Mouse (Mus musculus) hindbrain, embryonic 14.5 days (tissue): ENCODE data around the gene Nek9. TPM values are rescaled to one million over a fixed set of nuclear protein-coding genes. Genes with fewer than 3 reads are reported as not detected.
A peak's percentile ranks its signal among the peaks of the same experiment; 100 is the strongest.

ENCODE experiments used
- ATAC-seq: fragments of 200-750 bp; cut with Nextera tagmentation; 2 replicates; pipeline ENCODE4 v1.8.0; 2017; ENCODE audit warnings: moderate number of reproducible peaks, mild to moderate bottlenecking, moderate TSS enrichment, moderate library complexity; ENCODE audit not compliant: low FRiP score
- DNase-seq: peaks from one replicate; pipeline ENCODE4 v3.0.0-alpha.2; 2015; ENCODE audit warnings: low spot score
- H3K27ac ChIP-seq: fragments of 300-500 bp; sonication (generic); 2 replicates; pipeline ENCODE4 v1.5.1; 2014; ENCODE audit warnings: mild to moderate bottlenecking, moderate library complexity
- H3K27me3 ChIP-seq: fragments of 300-500 bp; sonication (generic); 2 replicates; pipeline ENCODE4 v1.6.1; 2014; ENCODE audit warnings: mild to moderate bottlenecking, low read length, mixed read lengths; ENCODE audit not compliant: control insufficient read depth, insufficient read depth
- H3K36me3 ChIP-seq: fragments of 300-500 bp; sonication (generic); replicated peaks from 2 replicates; pipeline ENCODE4 v1.6.1; 2014; ENCODE audit not compliant: control insufficient read depth, insufficient read depth
- H3K4me1 ChIP-seq: fragments of 300-500 bp; sonication (generic); replicated peaks from 2 replicates; pipeline ENCODE4 v1.6.1; 2014; ENCODE audit warnings: antibody characterized with exemption, low read length, mixed read lengths; ENCODE audit not compliant: control insufficient read depth, insufficient read depth
- H3K4me2 ChIP-seq: fragments of 300-500 bp; sonication (generic); replicated peaks from 2 replicates; pipeline ENCODE4 v1.6.1; 2014; ENCODE audit warnings: mild to moderate bottlenecking, moderate library complexity
- H3K4me3 ChIP-seq: fragments of 300-500 bp; sonication (generic); replicated peaks from 2 replicates; pipeline ENCODE4 v1.5.1; 2014; ENCODE audit warnings: mild to moderate bottlenecking, low read length
- H3K9ac ChIP-seq: fragments of 300-500 bp; sonication (generic); 2 replicates; pipeline ENCODE4 v1.6.1; 2014
- H3K9me3 ChIP-seq: fragments of 300-500 bp; sonication (generic); 2 replicates; pipeline ENCODE4 v1.6.1; 2016; ENCODE audit warnings: low read length; ENCODE audit not compliant: control insufficient read depth
- WGBS: fragments of 180-500 bp; shearing (Covaris S2); extraction: QIAGEN DNeasy Blood & Tissue Kit; methylation state at CpG from one replicate; pipeline ENCODE4 v1.1.7; 2014; 5-methylcytosine and 5-hydroxymethylcytosine counted together
- polyA plus RNA-seq: library from polyadenylated mRNA; unstranded; fragments of >200 nt; fragmentation: Nextera tagmentation; extraction: Ambion mirVana; gene quantifications from 2 replicates; pipeline ENCODE4 v1.2.1, GENCODE M21; 2014

Nek9 gene
- 9.5 and 10.0 TPM in 2 replicates for polyA plus RNA-seq

DNA sequence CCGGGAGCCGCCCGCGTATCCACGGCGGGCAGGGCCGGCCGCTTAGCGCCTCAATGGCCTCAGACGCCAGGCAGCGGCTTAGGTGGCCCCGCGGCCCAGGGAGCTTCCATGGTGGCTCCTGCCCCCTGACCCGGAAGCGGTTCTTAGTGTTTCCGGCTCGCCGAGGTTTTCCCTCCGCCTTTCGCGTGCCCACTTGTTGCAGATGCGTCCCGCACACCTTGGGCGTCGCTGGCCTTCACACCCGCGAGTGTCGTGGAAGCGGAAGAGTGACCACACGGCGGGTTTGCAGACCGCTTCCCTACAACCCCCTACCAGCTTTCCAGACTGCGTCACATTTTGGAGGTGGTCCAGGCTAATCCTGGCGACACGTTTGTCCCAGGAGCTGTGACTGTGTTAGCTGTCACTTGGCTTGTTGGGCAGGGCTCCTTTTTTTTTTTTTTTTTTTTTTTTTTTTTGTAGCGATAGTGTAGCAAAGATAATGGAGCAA is at the start of gene Nek9:
Gene Nek9, minus strand, starts transcription at position 120 of the 487 bp plus-strand sequence.
- Histone ChIP-seq H3K9me3 (no peaks in the 10 kb centered on the region), H3K4me3 (peak within 1 kb of the TSS; percentile 100), H3K36me3 (peaks cover 36% of the 10 kb centered on the region), H3K4me1 (peaks cover 10% of the 10 kb centered on the region), H3K4me2 (peak within 1 kb of the TSS; percentile 87), H3K27me3 (no peaks in the 10 kb centered on the region), H3K9ac (peak within 1 kb of the TSS; percentile 98), H3K27ac (peak within 1 kb of the TSS; percentile 83)
- WGBS, result under 1% methylated on average over 35 of the region's 36 CpGs
- ATAC-seq (peak; percentile 89), DNase-seq (peak; percentile 97)

DNA sequence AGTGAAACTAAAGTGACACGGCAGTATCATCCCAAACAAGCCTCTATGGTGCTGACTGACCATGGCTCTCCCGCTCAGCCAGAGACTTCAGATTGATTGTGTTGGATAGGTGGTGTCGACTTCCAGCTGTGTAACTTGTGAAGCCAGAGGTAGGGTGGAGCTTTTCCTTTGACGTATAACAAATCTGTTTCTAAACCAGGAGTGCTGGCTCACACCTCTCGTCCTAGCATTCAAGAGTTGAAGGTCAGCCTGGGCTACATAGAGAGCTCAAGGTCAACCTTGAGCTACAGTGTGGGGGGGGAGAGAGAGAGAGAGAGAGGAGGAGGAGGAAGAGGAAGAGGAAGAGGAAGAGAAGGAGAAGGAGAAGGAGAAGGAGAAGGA is 46.8 kb upstream of the Nek9 start:
- no peaks in the 10 kb centered on the region for H3K4me1 ChIP-seq
- H3K4me2 ChIP-seq, result no peak overlapping the region
- WGBS, result 65% methylated on average over 5 of the region's 5 CpGs
- no peak overlapping the region for H3K4me3 ChIP-seq
- no peaks in the 10 kb centered on the region for H3K27me3 ChIP-seq
- no peak overlapping the region for H3K27ac ChIP-seq
- H3K9me3 ChIP-seq, result no peaks in the 10 kb centered on the region
- H3K9ac ChIP-seq, result no peak overlapping the region
- ATAC-seq (no peak), DNase-seq (no peak)
- H3K36me3 ChIP-seq, result no peaks in the 10 kb centered on the region

DNA sequence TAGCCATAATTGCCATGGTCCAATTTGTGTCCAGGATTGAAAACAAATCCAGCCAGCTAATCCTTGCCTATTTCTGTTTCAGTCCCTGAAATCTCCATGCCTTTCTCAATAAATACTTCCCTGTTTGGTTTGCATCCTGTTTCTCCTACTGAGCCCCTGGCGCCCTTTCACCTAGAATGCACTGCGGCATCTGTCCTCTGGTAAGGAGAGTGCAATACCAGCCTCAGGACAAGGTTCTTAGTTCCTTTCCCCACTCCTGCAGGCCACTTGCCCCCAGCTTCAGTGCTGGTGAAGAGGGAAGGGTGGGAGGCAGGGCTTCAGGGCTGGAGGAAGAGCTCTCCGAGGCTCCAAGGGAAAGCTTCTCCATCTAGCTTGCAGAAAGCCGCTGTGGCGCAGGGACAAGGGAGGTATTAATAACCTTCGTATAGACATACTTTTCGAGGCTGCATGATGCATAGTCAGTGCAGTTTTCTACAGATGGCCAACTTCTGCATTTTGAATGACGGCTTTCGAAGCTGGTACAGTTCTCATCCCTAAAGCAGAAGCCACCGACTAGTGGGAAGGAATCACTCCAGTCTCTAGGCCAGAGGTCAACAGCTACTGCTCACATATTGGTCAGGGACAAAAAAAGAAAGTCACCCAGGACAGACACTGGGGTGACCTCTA is 46.3 kb upstream of the Nek9 start:
- Histone ChIP-seq H3K27ac (no peak overlapping the region), H3K36me3 (no peaks in the 10 kb centered on the region), H3K4me2 (no peak overlapping the region), H3K9ac (no peak overlapping the region), H3K4me1 (no peaks in the 10 kb centered on the region), H3K4me3 (no peak overlapping the region), H3K9me3 (no peaks in the 10 kb centered on the region), H3K27me3 (no peaks in the 10 kb centered on the region)
- DNase-seq, result no peak
- ATAC-seq, result no peak
- 82% methylated on average over 10 of the region's 10 CpGs for WGBS

DNA sequence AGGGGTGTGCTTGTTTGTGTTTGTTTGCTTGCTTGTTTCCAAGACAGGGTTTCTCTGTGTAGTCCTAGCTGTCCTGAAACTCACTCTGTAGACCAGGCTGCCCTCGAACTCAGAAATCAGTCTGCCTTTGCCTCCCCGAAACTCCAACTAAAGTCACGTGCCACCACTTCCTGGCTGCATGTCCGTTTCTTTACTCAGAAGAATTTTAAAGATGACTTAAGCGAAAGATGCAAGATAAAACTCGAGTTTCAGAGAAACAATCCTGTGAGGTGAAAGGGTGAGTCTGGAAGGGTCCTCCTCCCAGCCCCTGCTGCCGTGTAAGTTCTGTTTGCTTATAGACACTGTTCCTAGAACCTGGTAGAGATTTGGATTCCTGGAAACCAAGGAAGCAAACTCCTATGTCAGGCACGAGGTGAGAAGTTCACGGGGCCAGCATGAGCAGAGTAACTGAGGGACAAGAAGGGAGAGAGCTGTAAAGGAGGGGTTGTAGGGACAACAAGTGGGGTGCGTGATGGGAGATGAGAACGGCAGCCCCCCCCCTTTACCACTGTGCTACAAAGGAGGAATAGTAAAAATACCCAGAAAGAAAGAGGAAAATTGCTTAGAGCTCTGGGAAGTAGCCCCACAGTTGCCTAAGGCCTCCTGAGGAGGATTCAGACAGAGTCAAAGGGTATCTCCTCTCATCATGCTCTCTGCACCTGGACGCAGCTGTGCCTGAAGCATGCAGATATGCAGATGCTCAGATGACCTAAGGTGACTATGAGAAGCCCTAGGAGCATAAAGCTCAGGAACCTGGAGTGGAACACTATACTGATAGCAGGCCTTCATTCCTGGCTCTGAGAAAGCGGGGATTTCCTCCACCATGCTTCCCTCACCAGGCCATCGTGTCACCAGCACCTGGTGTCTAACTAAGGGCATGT is 43.9 kb upstream of the Nek9 start:
- no peaks in the 10 kb centered on the region for H3K4me1 ChIP-seq
- DNase-seq, result no peak
- H3K27ac ChIP-seq, result no peak overlapping the region
- no peak overlapping the region for H3K4me3 ChIP-seq
- H3K4me2 ChIP-seq, result no peak overlapping the region
- 81% methylated on average over 14 of the region's 14 CpGs for WGBS
- no peaks in the 10 kb centered on the region for H3K9me3 ChIP-seq
- no peak for ATAC-seq
- no peaks in the 10 kb centered on the region for H3K27me3 ChIP-seq
- H3K9ac ChIP-seq, result no peak overlapping the region
- H3K36me3 ChIP-seq, result no peaks in the 10 kb centered on the region

DNA sequence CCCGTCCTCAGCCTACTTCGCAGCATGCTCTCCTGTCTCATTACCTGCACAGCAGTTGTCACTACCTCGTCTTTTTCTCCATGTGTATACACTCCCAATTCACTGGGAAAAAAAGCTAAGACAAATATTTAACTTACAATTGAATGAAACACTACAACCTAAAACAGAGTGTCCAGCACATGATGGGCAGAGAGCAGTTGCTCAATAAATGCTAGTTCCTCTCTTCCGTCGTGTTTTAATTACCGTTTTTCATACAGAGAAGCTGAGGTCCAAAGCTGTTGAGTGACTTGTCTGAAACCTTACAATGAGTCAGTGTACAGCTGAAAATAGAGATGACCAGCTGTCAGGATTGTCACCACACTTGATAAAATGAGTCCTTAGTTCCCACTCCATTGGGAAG is 42.4 kb upstream of the Nek9 start:
- no peak for ATAC-seq
- DNase-seq, result no peak
- no peaks in the 10 kb centered on the region for H3K4me1 ChIP-seq
- H3K36me3 ChIP-seq, result no peaks in the 10 kb centered on the region
- no peak overlapping the region for H3K4me3 ChIP-seq
- 89% methylated on average over 6 of the region's 6 CpGs for whole genome bisulfite sequencing
- H3K27me3 ChIP-seq, result no peaks in the 10 kb centered on the region
- H3K27ac ChIP-seq, result no peak overlapping the region
- no peak overlapping the region for H3K9ac ChIP-seq
- H3K4me2 ChIP-seq, result no peak overlapping the region
- H3K9me3 ChIP-seq, result no peaks in the 10 kb centered on the region

DNA sequence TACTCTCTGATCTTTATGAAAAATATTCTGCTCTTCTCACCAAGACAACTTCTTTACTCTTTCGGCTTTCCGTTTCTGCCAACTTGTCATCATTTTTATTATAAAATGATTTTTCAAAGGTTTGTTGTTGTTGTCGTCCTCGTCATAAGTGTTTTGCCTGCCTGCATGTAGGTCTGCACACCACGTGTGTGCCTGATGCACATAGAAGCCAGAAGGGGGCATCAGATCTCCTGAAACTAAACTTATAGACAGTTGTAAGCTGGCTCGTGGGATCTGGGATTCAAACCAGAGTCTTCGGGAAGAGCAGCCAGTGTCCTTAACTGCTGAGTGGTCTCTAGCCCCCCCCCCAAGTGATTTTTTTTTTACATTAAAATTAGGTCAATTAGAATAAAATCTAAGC is 41.8 kb upstream of the Nek9 start:
- Histone ChIP-seq H3K27ac (no peak overlapping the region), H3K4me1 (no peaks in the 10 kb centered on the region), H3K27me3 (no peaks in the 10 kb centered on the region), H3K9ac (no peak overlapping the region), H3K4me2 (no peak overlapping the region), H3K36me3 (no peaks in the 10 kb centered on the region), H3K4me3 (no peak overlapping the region), H3K9me3 (no peaks in the 10 kb centered on the region)
- no peak for ATAC-seq
- no peak for DNase-seq
- WGBS, result 73% methylated on average over 7 of the region's 7 CpGs

DNA sequence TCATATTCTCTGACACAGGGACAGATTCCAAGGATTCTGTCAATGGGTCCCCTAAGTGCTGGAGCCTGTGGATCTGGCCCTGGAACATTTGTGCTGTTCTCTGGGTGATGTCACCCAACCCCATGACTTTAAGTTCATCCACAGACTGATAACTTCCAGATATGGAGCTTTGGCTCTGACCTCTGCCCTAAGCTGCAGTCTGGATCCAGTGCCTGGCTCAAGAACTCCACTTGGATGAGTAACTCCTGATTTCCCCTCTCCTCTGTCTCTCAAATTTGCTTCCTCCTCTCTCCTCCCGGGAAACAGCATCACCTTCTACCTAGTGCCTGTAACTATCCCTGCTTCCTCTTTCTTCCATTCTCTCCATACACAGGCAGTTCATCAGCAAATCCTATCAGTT is 41.1 kb upstream of the Nek9 start:
- H3K9ac ChIP-seq, result no peak overlapping the region
- WGBS, result 93% methylated on average over 1 of the region's 1 CpGs
- no peak for ATAC-seq
- no peaks in the 10 kb centered on the region for H3K27me3 ChIP-seq
- no peak overlapping the region for H3K4me3 ChIP-seq
- DNase-seq, result no peak
- no peak overlapping the region for H3K27ac ChIP-seq
- H3K4me2 ChIP-seq, result no peak overlapping the region
- H3K4me1 ChIP-seq, result no peaks in the 10 kb centered on the region
- no peaks in the 10 kb centered on the region for H3K9me3 ChIP-seq
- no peaks in the 10 kb centered on the region for H3K36me3 ChIP-seq

DNA sequence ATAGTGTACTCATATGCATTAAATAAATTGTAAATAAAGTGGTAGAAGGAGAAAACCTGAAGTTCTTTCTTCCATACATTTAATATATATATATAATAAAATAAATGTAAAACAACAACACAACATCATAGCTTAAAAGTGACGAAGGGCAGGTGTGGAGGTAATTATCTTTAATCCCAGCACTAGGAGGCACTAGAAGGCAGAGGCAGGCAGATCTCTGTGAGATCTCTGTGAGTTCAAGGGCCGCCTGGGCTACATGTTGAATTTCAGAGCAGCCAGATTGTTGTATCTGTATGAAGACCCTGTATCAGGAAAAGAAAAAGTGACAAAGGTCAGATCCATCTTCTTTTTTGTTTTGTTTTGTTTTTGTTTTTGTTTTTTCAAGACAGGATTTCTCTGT is 39.1 kb upstream of the Nek9 start:
- no peaks in the 10 kb centered on the region for H3K9me3 ChIP-seq

DNA sequence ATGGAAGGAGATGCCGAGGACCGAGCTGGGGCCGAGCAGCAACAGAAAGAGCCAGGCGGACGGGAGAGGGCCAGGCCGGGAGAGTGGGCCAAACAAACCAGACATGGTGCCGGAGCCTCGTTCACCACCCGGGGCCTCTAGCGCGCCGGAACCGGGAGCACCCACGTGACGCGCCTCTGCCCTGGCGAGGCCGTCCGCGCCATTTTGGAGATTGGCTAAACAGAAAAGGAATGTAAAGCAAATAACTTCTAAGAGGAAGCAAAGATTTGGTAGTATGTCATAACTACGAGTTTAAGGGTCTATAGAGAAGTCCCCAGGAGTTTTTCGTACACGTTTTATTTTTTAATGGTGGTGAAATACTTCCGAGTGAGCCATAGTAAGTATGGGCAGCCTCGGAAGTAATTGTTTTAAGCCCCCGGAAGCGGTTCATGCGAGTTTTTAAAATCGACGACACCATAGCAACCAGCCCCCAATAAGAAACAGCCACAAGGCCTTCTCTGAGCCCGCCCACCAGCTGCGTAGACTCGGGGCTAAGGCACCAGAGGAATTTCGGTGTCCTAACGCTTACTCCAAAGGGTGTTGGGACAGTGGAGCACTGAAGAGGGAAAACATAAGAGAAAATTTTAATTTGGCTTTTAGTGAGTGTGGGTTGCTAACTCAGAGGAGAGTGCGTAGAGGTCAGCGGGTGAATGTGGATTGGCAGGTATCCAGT is 35.6 kb upstream of the Nek9 start, which contains the start of gene Tmed10:
Gene Tmed10, minus strand, starts transcription at position 287 of the 712 bp plus-strand sequence.
- Histone ChIP-seq H3K4me2 (peak within 1 kb of the TSS; percentile 54), H3K4me3 (peak within 1 kb of the TSS; percentile 67), H3K9me3 (no peaks in the 10 kb centered on the region), H3K27me3 (no peaks in the 10 kb centered on the region), H3K4me1 (peaks cover 19% of the 10 kb centered on the region), H3K36me3 (no peaks in the 10 kb centered on the region), H3K9ac (peak within 1 kb of the TSS; percentile 82), H3K27ac (peak within 1 kb of the TSS; percentile 82)
- DNase-seq, result peak; percentile 93
- WGBS, result under 1% methylated on average over 36 of the region's 37 CpGs
- ATAC-seq, result peak; percentile 96

More for the DNA sequence above, 39.1 kb upstream of the Nek9 start:
- H3K4me3 ChIP-seq, result no peak overlapping the region
- H3K4me2 ChIP-seq, result no peak overlapping the region
- no peaks in the 10 kb centered on the region for H3K36me3 ChIP-seq
- 87% methylated on average over 2 of the region's 2 CpGs for WGBS
- H3K9ac ChIP-seq, result no peak overlapping the region
- ATAC-seq (no peak), DNase-seq (no peak)
- H3K27ac ChIP-seq, result no peak overlapping the region
- H3K4me1 ChIP-seq, result peaks cover 3% of the 10 kb centered on the region
- H3K27me3 ChIP-seq, result no peaks in the 10 kb centered on the region
